Mouse (Mus musculus): ENCODE measurements at regions not wholly inside any gene's neighbourhood (a gene's known extent, or its start where the extent isn't known, plus 50 kb on each side); places are given as distances from the start of the nearest gene placed in this dataset.

DNA sequence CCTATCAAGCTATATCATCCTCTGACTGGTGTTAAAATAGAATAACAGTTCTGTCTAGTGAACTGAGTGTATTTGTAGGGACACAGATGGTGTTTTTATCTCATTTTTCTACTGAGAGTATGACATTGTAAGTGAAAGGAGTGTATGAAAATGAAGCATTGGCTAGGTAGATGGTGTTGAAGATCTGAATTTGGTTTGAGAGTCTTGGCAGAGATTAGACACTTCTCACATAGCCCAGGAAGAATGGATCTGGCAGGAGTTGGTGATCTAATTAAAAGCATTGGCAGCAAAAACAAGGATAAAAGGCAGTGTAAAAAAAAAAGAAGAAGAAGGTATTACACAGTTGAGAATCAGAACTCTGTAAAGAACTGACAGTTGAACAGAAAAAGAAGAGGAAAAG, 900.4 kb upstream of the Pabpc4l start:
- POLR2A ChIA-PET: no interaction called here
- CTCF ChIA-PET: no interaction called here

DNA sequence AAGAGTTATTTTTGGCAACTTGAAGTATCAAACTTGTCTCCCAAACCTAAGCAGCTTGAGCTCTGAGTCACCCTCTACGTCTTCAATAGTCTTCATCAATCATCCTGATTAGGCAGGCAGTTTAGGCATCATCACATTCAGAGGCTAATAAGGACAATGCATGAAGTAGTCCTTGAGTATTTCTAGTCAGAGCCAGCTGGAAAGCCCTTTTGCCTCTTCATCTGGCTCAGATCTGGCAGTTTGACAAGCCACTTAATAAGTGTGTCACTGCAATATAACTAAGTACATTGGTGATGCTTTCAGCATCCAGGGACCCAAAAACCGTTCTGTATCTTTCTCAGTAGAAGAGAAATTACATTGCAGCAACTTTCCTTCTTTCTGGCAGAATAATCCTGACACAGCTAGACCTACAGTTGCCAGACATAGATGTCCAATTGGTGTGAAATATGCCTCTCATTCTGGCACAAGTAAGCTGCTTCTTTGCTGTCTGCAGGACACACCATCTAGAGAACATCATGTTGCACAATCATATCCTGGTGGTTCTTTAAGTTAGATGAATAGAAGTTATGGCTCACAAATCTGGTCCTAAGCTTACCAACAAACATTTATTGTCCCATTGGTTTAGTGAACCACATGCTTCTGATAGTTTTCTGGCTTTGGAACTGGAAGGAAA, 868.5 kb upstream of the Pabpc4l start:
- ChIA-PET POLR2A (no interaction called here), CTCF (interaction anchor here in 1 of 4 experiments (0.6 kb wide), 1 partner anchor 19 kb away, joined by 18 read pairs; no protein-coding TSS in a partner anchor)

DNA sequence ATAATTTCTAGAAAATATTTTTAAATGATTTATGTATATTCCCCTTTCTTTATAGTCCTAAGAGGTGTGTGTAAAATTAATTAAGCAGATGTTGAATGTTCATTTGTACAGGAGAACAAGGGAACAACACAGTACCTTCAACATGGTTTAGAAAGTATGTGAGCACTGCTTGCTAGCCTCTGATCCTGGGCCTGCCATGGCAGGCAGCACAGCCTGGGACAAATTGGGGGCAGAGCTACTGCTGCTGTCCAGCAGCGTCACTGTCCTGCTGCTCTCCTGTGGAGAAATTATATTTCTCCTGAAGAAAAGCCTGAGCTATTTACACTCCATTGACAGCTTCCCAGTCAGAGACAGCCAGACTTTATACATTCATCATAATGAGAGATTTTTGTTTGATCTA, 833.8 kb upstream of the Pabpc4l start:
- CTCF ChIA-PET: no interaction called here
- POLR2A ChIA-PET: no interaction called here

DNA sequence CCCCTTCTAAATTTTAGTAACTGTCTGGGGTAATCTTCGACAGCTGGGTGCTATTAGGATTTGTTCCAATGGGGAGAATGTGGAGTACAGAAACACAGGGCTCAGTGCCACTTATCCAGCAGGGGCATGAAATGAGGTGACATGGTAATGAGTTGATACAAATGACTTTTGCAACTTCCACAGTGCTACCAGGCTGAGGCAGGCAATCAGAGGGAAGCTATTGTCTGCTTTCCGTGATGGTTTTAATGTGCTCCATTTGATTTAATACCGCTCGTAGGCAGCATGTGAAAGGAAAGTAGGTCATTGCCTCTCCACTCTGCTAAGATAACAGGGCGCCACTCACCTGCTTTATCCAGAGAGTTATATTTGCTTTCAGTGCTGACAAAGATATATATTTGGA, 832.3 kb upstream of the Pabpc4l start:
- ChIA-PET CTCF (no interaction called here), POLR2A (no interaction called here)

- ChIA-PET CTCF (no interaction called here), POLR2A (no interaction called here)
Measured at GRCm38 (mm10) chr3:47241030-47241429, 793.0 kb upstream of the Pabpc4l start.

- ChIA-PET POLR2A (no interaction called here), CTCF (interaction anchor here in 2 of 4 experiments (0.6 kb wide), 2 partner anchors 1011 to 1245 kb away, joined by 4 to 7 read pairs; no protein-coding TSS in a partner anchor)
Measured at GRCm38 (mm10) chr3:47230234-47230633, 782.2 kb upstream of the Pabpc4l start.

DNA sequence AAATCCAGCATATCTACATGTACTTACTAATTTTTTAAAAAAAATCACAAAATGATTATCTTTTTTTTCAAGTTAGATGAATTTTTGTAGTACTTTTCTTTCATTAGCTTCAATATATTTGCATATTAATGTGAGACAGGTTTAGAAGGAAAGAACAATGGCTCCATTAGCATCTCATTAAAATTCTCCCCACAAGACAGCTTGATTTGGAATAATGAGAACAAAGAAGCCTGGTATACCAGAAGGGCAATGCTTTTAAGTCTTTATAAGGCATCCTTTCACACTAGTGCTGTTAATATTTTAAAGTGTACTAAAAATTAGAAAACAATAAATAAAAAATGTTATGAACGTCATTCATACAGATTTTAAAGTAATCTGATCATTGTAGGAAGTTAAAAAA, 770.6 kb upstream of the Pabpc4l start:
- CTCF ChIA-PET: no interaction called here
- POLR2A ChIA-PET: no interaction called here

DNA sequence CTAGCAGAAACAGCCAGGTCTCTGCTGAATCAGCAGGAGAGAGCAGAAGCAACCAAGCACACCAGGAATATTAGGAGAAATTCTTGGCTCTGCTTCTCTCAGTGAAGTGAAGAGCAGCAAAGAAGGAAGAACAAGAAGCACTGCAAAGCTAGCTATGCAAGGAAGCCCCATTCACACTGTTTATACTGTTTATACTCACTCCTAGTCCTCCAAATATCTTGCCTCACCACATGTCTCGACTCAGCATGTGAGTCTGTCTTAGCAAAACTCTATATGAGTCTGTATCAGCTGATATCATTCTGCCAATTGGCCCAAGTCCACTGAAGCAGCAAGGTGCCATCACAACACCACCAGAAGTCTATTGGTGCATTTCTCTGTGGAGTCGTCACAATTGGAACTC, 765.1 kb upstream of the Pabpc4l start:
- CTCF ChIA-PET: no interaction called here
- POLR2A ChIA-PET: no interaction called here

- POLR2A ChIA-PET: interaction anchor here in 1 of 4 experiments (0.6 kb wide), 1 partner anchor 47 kb away, joined by 5 read pairs; no protein-coding TSS in a partner anchor
- CTCF ChIA-PET: no interaction called here
Measured at GRCm38 (mm10) chr3:47197584-47197983, 749.6 kb upstream of the Pabpc4l start.

- ChIA-PET POLR2A (no interaction called here), CTCF (no interaction called here)
Measured at GRCm38 (mm10) chr3:47184226-47184625, 736.2 kb upstream of the Pabpc4l start.

GRCm38 (mm10) chr3:47182762-47183161, 734.7 kb upstream of the Pabpc4l start:
- POLR2A ChIA-PET: no interaction called here
- CTCF ChIA-PET: no interaction called here

DNA sequence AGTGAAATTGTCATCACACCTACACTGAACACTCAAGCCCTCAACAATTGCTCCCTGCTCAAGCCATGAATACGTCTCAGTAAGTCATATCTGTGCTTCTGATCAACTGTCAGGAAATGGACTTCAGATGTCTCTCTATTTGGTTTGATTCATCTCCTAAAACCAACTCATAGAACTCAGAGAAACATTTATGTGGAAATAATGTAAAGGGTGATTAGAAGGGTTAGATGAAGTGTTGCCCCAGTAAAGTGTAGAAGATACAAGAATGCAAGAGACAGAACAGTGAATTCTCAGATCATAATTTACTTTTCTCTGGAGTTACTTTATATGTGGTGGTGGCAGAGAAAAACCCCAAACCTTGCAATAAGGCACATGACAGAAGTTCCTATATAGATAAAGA, 732.4 kb upstream of the Pabpc4l start:
- POLR2A ChIA-PET: no interaction called here
- CTCF ChIA-PET: no interaction called here
